Mouse (Mus musculus) thymus, postnatal 36 days (tissue): Measurements from ENCODE around the gene Nudt4.
A peak's percentile ranks its signal among the peaks of the same experiment; 100 is the strongest.

Experiments
- DNase-seq, 2 experiments: peaks; one replicate each; pipeline ENCODE4 v3.0.0; 2022; ENCODE audit warnings: mixed read lengths in 2 of 2

Nudt4 gene

GRCm38 (mm10) chr10:95535399-95536221 lies 28.3 kb downstream of the Nudt4 start:
- no peak for DNase-seq

- no peak for DNase-seq
Measured at GRCm38 (mm10) chr10:95533382-95533781, 30.6 kb downstream of the Nudt4 start.

- no peak for DNase-seq
Measured at GRCm38 (mm10) chr10:95532916-95533315, 31.0 kb downstream of the Nudt4 start.

- no peak for DNase-seq
Measured at GRCm38 (mm10) chr10:95530551-95531121, 33.3 kb downstream of the Nudt4 start.

DNA sequence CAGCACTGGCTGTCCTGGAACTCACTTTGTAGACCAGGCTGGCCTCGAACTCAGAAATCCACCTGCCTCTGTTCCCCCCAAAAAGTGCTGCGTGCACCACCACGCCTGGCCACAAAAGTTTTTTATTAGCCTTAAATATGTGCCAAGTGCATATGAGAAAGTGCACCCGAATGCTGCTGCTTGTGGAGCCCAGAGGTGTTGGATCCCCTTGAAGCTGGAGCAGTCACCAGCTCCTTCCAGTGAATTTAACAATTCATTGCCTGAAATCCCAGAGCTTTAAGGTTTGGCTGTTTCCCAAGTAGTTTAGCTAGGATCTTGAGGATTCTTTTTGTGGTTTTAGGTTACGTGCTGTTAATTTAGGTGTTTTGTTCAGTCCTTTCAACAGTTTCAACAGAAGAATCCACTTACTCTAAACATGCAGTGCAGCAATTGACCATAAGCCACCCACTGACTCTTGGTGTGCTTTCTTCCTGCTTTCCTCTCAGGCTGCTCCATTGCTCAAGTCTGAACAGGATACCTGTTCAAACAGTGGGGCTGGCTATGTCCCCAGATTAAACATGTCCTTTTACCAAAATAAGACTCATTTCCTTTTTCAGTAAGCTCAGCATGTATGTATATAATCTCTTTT lies 37.3 kb downstream of the Nudt4 start:
- DNase-seq: no peak

DNA sequence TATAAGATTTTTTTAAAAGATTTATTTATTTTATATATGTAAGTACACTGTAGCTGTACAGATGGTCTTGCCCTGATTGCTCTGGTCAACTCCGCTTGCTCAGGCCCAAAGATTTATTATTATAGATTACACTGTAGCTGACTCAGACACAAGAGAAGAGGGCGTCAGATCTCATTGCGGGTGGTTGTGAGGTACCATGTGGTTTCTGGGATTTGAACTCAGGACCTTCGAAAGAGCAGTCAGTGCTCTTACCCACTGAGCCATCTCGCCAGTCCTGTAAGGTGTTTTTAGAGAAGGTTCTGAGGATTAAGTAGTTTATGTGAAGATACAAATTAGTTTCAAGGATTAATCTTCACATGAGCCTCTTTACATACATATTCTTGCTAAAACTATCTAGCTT lies 38.1 kb downstream of the Nudt4 start:
- no peak for DNase-seq

GRCm38 (mm10) chr10:95525037-95525675 lies 38.8 kb downstream of the Nudt4 start:
- DNase-seq: no peak

DNA sequence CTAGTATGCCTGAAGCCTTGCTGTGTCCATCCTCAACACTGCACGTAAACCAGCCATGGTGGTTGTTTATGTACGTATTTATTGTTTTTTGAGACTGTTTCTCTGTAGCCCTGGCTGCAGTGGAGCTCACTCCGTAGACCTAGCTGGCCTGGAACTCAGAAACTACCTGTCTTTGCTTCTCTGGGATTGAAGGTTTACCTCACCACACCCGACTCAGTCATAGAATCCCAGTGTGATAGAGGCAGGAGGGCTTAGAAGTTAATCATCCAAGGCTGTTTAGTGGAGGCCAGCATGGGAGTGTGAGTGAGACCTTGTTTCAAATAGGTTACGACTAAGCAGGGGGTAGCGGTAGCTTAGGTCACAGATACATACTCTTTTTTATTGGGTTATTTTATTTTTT lies 46.3 kb downstream of the Nudt4 start:
- no peak for DNase-seq

DNA sequence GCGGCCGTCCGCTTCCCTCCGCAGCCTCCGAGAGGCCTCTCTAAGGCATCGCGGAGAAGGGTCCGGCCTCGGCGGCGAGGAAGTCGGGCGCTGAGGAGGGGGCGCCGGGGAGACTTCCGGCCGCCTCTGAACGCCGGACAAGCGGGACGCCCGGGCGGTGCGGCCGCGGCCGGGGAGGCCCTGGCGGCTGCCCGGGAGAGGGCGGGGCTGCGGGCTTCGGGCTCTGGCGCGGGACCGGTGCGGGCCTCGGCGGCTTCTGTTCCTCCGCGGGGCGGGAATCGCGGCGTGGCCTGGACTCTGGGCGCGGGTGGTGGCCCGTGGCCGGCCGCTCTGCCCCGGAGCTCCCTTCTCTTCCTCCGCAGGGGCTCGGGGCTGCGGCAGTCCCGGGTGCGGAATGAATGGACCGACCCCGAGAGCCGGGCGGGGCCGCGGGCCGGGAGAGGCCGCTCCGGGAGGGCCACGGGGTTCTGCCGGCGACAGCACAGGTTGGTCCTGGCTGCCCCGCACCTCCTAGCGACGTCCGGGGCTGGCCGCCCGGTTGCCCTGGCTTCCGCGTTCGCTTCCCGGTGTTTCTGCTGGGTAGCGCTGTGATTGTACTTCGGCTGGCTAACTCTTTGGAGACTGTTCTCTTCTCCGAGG lies 48.5 kb downstream of the Nudt4 start:
- DNase-seq: no peak

GRCm38 (mm10) chr10:95514656-95515292 lies 49.2 kb downstream of the Nudt4 start, which contains the start of gene Ube2n:
Gene Ube2n, plus strand, starts transcription at chr10:95515145.
- DNase-seq: peak; percentile 97 to 99

DNA sequence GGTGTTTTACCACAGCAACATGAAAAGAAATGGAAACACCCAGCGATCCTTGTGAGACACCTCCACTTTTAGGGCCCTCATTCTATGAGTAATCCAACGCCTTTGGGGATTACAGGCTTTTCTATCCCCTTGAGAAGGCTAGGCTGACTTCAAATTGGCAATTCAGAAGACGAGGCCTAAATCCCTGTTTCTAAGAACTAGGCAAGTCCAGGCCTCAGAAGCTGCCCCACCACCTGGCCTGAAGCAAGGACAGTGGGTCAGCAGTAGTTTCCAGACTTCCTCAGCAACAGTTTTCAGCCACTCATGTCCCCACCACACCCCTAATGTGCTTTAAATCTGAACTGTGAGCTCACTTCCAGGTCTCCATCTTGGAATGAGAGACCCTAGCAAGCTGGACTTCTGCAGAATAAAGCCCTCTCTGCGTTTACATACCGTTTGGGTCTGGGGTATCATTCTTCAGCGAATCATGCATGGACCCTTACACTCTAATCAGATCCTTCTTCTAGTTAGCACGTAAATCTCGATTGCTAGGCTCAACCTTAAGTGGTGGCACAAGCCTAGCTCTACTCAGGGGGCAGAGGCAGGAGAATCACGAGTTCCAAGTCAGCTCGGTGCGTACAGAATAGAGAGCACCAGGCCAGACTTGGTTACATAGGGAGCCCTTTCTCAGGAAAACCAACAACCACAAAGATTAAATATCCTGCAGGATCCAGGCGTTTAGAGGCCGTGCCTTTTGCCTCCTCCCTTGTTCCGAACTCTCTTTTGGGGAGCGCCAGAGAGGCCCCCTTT lies 50.0 kb downstream of the Nudt4 start:
- DNase-seq: peak in 1 of 2 experiments; percentile 25

GRCm38 (mm10) chr10:95512635-95513034 lies 51.3 kb downstream of the Nudt4 start:
- DNase-seq: no peak

DNA sequence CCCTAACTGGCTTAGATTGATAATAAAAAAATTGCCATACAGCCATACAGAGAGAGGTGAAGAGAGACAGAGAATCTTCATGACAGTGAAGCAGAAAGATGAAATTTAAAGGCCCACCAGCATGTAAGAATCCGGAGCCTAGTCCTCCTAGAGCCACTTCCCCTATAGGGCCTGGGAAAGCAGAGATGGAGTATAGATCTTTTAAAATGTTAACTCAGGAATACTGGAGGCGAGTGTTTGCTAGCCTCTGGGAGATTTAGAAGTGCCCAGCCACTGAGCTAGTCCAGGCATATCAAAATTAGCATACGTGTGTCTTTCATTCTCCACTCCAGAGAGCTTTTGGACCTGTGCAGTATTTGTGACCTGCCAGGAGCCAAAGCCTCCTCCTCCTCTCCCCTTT lies 54.7 kb downstream of the Nudt4 start:
- no peak for DNase-seq

DNA sequence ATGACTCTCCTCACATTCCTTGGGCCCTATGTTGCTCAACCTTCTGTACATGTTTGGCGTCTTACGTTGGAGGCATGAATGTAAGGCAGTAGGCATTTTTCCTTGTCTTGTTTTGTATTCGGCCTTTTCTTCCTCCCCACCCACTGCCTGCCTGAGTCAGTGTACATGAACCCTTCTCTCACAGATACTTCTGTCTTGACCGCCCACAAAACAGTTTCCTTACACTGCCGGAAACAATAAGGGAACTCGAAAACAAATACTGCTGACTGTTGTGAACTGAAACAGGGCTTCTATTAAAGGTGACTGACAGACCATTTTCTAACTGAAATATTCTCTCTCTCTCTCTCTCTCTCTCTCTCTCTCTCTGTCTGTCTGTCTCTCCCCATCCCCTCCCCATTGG lies 55.2 kb downstream of the Nudt4 start:
- DNase-seq: no peak

- DNase-seq: no peak
Measured at GRCm38 (mm10) chr10:95508126-95508525, 55.8 kb downstream of the Nudt4 start.

- no peak for DNase-seq
Measured at GRCm38 (mm10) chr10:95504341-95504740, 59.6 kb downstream of the Nudt4 start.

DNA sequence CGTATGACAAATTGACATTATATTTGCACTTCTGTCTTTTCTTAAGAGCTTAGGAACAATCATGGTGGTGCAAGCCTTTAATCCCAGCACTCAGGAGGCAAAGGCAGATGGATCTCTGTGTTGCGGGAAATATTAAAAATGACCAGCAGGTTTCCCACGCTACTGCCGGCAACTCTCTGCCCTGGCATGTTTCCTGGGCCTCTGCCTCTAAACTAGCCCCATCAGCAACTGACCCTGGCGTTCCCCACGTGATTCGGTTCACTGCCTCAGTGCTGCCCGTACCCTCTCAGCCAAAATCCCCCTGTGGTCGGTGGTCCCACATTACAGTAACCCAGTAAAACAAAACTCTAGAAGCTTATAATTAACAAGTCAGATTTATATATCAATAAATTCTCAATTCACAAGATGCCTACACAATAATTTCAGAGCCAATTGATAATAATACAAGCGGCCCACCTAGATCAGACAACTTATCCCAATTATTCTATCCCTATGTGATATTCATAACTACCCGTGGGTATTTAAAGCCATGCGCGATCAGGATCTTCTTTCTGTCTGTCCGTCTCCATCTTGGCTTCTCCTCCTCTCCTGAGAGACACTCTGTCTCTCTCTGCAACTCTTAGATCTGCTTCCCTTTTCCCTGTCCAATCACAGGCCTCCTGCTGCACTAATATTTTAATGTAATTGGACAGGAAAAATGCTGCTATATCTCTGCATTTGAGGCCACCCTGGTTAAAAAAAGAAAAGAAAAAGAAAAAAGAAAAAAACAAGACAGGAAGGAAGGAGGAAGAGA lies 60.3 kb downstream of the Nudt4 start:
- DNase-seq: no peak

- peak; percentile 74 to 79 for DNase-seq
Measured at GRCm38 (mm10) chr10:95501463-95502081, 62.4 kb downstream of the Nudt4 start, which contains the start of gene Mrpl42. Gene Mrpl42, minus strand, starts transcription at chr10:95501940.

DNA sequence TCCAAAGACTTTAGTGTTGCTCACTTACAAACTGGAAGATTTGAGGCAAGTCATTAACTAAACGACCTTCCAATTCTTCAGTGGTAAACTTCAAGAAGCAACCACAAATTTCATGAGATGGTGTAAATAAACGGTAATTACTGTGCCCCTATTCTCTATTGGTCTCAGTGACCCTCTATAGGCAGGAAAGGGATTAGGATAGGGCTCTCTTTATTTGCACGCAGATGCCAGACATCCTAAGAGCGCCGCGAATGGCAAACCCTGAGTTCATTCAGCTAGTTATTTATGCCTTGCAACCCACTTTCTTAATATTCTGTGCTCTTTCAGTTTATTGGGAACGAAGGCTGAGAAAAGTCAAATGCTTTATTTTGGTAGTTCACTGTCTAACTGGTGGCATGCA lies 62.9 kb downstream of the Nudt4 start:
- no peak for DNase-seq
